Mouse (Mus musculus) heart, embryonic 16.5 days (tissue): ENCODE data around the gene Jph4. TPM values are rescaled to one million over a fixed set of nuclear protein-coding genes. Genes with fewer than 3 reads are reported as not detected.

ENCODE experiments used
- polyA plus RNA-seq: library from polyadenylated mRNA; unstranded; fragments of >200 nt; fragmentation: Nextera tagmentation; extraction: Ambion mirVana; gene quantifications from 2 replicates; pipeline ENCODE4 v1.2.1, GENCODE M21; 2015

Gene Jph4
- polyA plus RNA-seq, 1 experiment from 2014 or later, result 0.25 TPM

Other genes starting within 250 kb of the Jph4 start
- 4.9 and 6.4 TPM in 2 replicates for gene Homez, start 246.0 kb downstream of the Jph4 start, polyA plus RNA-seq
- gene Ppp1r3e, start 239.4 kb downstream of the Jph4 start, polyA plus RNA-seq, result 0.59 and 1.4 TPM in 2 replicates
- 3.3 and 4.3 TPM in 2 replicates for gene Bcl2l2, start 233.6 kb downstream of the Jph4 start, polyA plus RNA-seq
- not detected in 2 replicates for gene Gm20521, start 233.5 kb downstream of the Jph4 start, polyA plus RNA-seq
- gene Pabpn1, start 224.4 kb downstream of the Jph4 start, polyA plus RNA-seq, result 61.9 and 68.4 TPM in 2 replicates
- gene Slc22a17, start 203.8 kb downstream of the Jph4 start, polyA plus RNA-seq, result 27.2 and 31.9 TPM in 2 replicates
- 13.4 and 14.4 TPM in 2 replicates for gene Efs, start 190.8 kb downstream of the Jph4 start, polyA plus RNA-seq
- not detected in 2 replicates for gene Il25, start 184.2 kb downstream of the Jph4 start, polyA plus RNA-seq
- 0.86 and 1.3 TPM in 2 replicates for gene Cmtm5, start 180.7 kb downstream of the Jph4 start, polyA plus RNA-seq
- 2,302 and 2,585 TPM in 2 replicates for gene Myh6, start 150.0 kb downstream of the Jph4 start, polyA plus RNA-seq
- gene Gm17428, start 140.0 kb downstream of the Jph4 start, polyA plus RNA-seq, result not detected in 2 replicates
- 6,075 and 6,619 TPM in 2 replicates for gene Myh7, start 122.3 kb downstream of the Jph4 start, polyA plus RNA-seq
- 63.3 and 68.1 TPM in 2 replicates for gene Ngdn, start 101.5 kb downstream of the Jph4 start, polyA plus RNA-seq
- 2.5 and 3.0 TPM in 2 replicates for gene Zfhx2, start 24.6 kb downstream of the Jph4 start, polyA plus RNA-seq
- 16.1 and 16.9 TPM in 2 replicates for gene Thtpa, start 22.2 kb downstream of the Jph4 start, polyA plus RNA-seq
- gene Ap1g2, start 10.3 kb downstream of the Jph4 start, polyA plus RNA-seq, result 10.4 and 14.2 TPM in 2 replicates
- not detected in 2 replicates for gene Dhrs2, start 105.1 kb upstream of the Jph4 start, polyA plus RNA-seq